Mouse (Mus musculus) ES-E14 (cell line): ENCODE results near the gene 4930452B06Rik. TPM values are rescaled to one million over a fixed set of nuclear protein-coding genes. Genes with fewer than 3 reads are reported as not detected.
"Not testable (repeated sequence)": the region's sequence is repeated elsewhere in the genome, so short reads cannot be mapped to it uniquely, and the experiment has no call there.

Experiments used
- DNase-seq: peaks from one replicate; pipeline ENCODE4 v3.0.0-alpha.2; 2013; ENCODE audit warnings: low read depth, low spot score
- H3K27ac ChIP-seq: 2 replicates; pipeline ENCODE4 v1.5.1; 2012; ENCODE audit warnings: low read depth, mild to moderate bottlenecking, low read length, moderate library complexity, mixed read lengths; ENCODE audit not compliant: poor library complexity, insufficient read depth, severe bottlenecking
- H3K36me3 ChIP-seq: 2 replicates; pipeline ENCODE4 v1.6.1; 2012; ENCODE audit warnings: mild to moderate bottlenecking, low read length, moderate library complexity, mixed read lengths; ENCODE audit not compliant: control insufficient read depth, poor library complexity, insufficient read depth, severe bottlenecking
- H3K4me1 ChIP-seq, 2 experiments: fragments of 150-350 bp in 1 of 2; sonication (generic) in 1 of 2; 2 replicates each; pipeline ENCODE4 v1.6.1; 2012; ENCODE audit warnings: low read length in 2 of 2, mild to moderate bottlenecking in 1 of 2, mixed read lengths in 1 of 2; ENCODE audit not compliant: control insufficient read depth in 2 of 2, insufficient read depth in 2 of 2, poor library complexity in 1 of 2
- H3K4me3 ChIP-seq, 2 experiments: fragments of 150-350 bp in 1 of 2; sonication (generic) in 1 of 2; 2 replicates each; pipeline ENCODE4 v1.5.1; 2012; ENCODE audit warnings: low read length in 2 of 2, low read depth in 1 of 2, mild to moderate bottlenecking in 1 of 2, mixed read lengths in 1 of 2; ENCODE audit not compliant: insufficient read depth in 1 of 2, poor library complexity in 1 of 2, severe bottlenecking in 1 of 2
- H3K9ac ChIP-seq: 2 replicates; pipeline ENCODE4 v1.6.1; 2012; ENCODE audit warnings: low read depth, mild to moderate bottlenecking, low read length, mixed read lengths; ENCODE audit not compliant: poor library complexity, insufficient read depth, severe bottlenecking
- H3K9me3 ChIP-seq: fragments of 150-350 bp; sonication (generic); 2 replicates; pipeline ENCODE4 v1.6.1; 2012; ENCODE audit warnings: low read depth, mild to moderate bottlenecking, low read length; ENCODE audit not compliant: control insufficient read depth, insufficient read depth
- CHD2 ChIP-seq: IDR thresholded peaks from 2 replicates; pipeline ENCODE4 v1.6.1; 2014; ENCODE audit warnings: mild to moderate bottlenecking, low read depth, low read length, inconsistent platforms
- HCFC1 ChIP-seq: IDR thresholded peaks from 2 replicates; pipeline ENCODE4 v1.6.1; 2012; ENCODE audit warnings: low read length, inconsistent platforms, borderline replicate concordance; ENCODE audit not compliant: insufficient read depth
- MAFK ChIP-seq: IDR thresholded peaks from 2 replicates; pipeline ENCODE4 v1.6.1; 2014; ENCODE audit warnings: mild to moderate bottlenecking, low read depth, low read length, inconsistent platforms; ENCODE audit not compliant: insufficient read depth
- ZC3H11A ChIP-seq: IDR thresholded peaks from 2 replicates; pipeline ENCODE4 v1.6.1; 2012; ENCODE audit warnings: low read depth, mild to moderate bottlenecking, inconsistent platforms, low read length, borderline replicate concordance
- ZNF384 ChIP-seq: IDR thresholded peaks from 2 replicates; pipeline ENCODE4 v1.6.1; 2012; ENCODE audit warnings: low read depth, low read length, inconsistent platforms
- in situ Hi-C, 2 experiments: fragments of 600-800 bp; cut with MboI; formaldehyde crosslinking; loops; one replicate each; pipeline ENCODE4 v1.15.1; 2025; ENCODE audit warnings: low sequenced_read_pairs in 2 of 2, inconsistent platforms in 1 of 2; ENCODE audit not compliant: unreplicated experiment in 2 of 2
- total RNA-seq: library from RNA; depleted of rRNA; stranded (reverse); fragments of 300-350 nt; gene quantifications from 2 replicates; pipeline ENCODE4 v1.2.3, GENCODE M21; 2012

Gene 4930452B06Rik
- total RNA-seq, 1 experiment = 7.7 TPM

DNA sequence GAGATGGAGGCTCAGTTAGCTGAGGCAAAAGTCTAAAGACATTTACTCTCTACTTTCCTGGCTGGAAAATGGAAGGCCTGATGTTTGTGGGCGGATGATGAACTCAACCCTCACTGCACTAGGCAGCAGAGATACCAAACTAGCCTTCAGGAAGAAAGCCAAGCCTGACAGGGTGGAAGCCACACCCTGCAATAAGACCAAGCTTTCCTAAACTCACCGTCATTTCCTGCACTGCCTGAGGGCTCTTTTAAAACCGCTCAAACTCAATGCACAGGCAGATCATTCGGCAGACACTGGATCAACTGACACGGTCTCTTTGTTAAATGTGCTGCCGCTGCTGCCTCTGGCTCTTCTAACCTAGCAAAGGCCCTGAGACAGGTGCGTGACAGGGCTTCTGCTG lies 50.4 kb downstream of the 4930452B06Rik start:
- no peaks in the 10 kb centered on the region for H3K36me3 ChIP-seq
- no peak overlapping the region; the same call in 1 of the 2 replicates for H3K9ac ChIP-seq
- in situ Hi-C loops = loop anchor here in 1 of 2 experiments (25.0 kb wide), 1 partner anchor 253 kb away; no protein-coding TSS in a partner anchor
- peak; percentile 43 for DNase-seq
- H3K27ac ChIP-seq = no peak overlapping the region
- no peak for TF ChIP-seq ZC3H11A
- no peak for TF ChIP-seq CHD2
- TF ChIP-seq HCFC1 = no peak
- TF ChIP-seq ZNF384 = no peak
- no peak for TF ChIP-seq MAFK
- no peak overlapping the region for H3K4me3 ChIP-seq
- H3K4me1 ChIP-seq = peaks cover 4 to 16% of the 10 kb centered on the region in 2 experiments; a peak in 2 of 4 replicates
- no peaks in the 10 kb centered on the region for H3K9me3 ChIP-seq

DNA sequence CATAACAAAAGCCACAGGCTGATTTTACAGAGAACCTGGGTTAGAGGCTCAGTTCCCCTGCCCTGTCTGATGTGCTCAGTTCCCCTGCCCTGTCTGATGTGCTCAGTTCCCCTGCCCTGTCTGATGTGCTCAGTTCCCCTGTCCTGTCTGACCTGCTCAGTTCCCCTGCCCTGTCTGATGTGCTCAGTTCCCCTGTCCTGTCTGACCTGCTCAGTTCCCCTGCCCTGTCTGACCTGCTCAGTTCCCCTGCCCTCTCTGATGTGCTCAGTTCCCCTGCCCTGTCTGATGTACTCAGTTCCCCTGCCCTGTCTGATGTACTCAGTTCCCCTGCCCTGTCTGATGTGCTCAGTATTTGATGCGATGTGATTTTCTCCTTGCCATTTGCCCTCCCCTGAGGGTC lies 51.6 kb downstream of the 4930452B06Rik start:
- not testable (repeated sequence) for H3K36me3 ChIP-seq, H3K27ac ChIP-seq, DNase-seq, H3K9ac ChIP-seq, H3K4me3 ChIP-seq, H3K9me3 ChIP-seq
- H3K4me1 ChIP-seq = peaks cover 4 to 16% of the 10 kb centered on the region in 2 experiments; a peak in 2 of 4 replicates
- in situ Hi-C loops = loop anchor here in 1 of 2 experiments (25.0 kb wide), 1 partner anchor 252 kb away; no protein-coding TSS in a partner anchor

DNA sequence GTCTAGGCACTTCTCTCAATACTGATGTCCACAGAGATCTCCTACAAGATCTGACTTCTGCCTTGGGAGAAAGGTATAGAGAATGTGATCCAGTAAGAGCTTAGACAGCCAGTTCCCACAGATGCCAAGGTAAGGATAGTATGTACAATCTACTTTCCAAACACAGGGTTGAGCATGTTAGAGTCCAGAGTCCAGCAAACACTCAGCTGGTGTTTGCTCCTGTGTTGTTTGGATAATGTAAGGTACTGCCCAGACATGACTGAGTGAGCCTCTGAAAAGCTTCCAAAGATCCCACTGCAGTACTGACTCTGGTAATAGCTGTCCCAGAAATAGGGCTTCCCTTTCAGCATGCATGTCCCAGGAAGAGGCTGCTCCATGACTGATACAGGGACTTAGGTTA lies 54.0 kb downstream of the 4930452B06Rik start:
- Histone ChIP-seq H3K9me3 (no peaks in the 10 kb centered on the region), H3K36me3 (no peaks in the 10 kb centered on the region), H3K9ac (no peak overlapping the region), H3K27ac (no peak overlapping the region), H3K4me1 (peaks cover 2 to 8% of the 10 kb centered on the region in 2 experiments; a peak in 1 of 4 replicates), H3K4me3 (no peak overlapping the region)
- in situ Hi-C loops = loop anchor here in 1 of 2 experiments (25.0 kb wide), 1 partner anchor 250 kb away; no protein-coding TSS in a partner anchor
- DNase-seq = no peak
- TF ChIP-seq HCFC1 (no peak), ZNF384 (no peak), MAFK (no peak), ZC3H11A (no peak), CHD2 (no peak)

DNA sequence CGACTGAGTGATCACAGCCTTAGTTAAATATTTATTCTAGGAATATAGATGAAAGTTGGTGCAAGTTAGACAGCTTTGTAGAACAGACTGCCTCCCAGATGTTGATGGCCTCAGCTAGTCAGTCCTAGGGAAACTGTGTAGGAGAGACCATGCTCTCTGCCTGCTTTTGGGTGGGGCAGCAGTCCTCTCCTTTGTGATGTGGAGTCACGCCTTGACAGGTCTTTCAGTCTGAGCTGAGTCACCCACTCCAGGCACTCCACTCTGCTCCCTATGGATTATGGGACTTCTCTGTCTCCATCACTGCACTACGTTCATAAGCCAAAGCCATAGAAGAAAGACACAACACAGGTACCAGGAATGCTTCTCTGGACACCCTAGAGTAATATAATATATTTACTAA lies 55.9 kb downstream of the 4930452B06Rik start:
- H3K36me3 ChIP-seq = no peaks in the 10 kb centered on the region
- H3K27ac ChIP-seq = no peak overlapping the region
- H3K9me3 ChIP-seq = no peaks in the 10 kb centered on the region
- H3K4me1 ChIP-seq = peaks cover 0 to 2% of the 10 kb centered on the region in 2 experiments; a peak in 1 of 4 replicates
- TF ChIP-seq ZNF384 (no peak), CHD2 (no peak), ZC3H11A (no peak), MAFK (no peak), HCFC1 (no peak)
- no peak overlapping the region for H3K9ac ChIP-seq
- DNase-seq = no peak
- H3K4me3 ChIP-seq = no peak overlapping the region
- in situ Hi-C loops = loop anchor here in 1 of 2 experiments (25.0 kb wide), 1 partner anchor 248 kb away; no protein-coding TSS in a partner anchor

DNA sequence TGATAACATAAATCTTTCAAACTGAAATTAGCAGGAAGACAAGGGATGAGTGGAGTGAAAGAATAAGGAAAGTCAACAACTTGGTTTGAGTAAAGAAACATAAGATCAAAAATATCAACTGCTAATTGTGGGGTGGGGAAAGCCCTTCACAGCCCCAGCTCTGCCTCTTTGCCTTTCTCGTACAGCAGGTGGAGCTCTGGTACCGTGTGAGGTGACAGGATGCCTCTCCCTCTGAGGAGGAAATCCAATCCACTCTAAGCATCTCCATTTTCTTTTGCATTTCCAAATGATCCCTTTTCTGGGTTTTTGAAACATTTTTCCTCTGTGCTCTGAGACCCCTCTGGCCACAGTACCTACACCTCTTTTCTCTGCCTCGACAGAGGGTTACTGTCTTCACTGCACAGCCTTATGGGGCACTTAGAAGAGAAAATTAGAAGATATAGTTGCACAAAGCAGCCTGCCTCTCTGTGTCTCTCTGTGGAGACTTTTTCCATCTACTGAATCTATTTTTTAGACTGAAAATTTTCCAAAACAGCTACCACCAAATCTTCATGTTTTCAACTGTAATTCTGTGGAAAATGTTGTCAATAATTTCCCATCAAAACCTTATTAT lies 57.4 kb downstream of the 4930452B06Rik start:
- peak; percentile 48 for DNase-seq
- in situ Hi-C loops = loop anchor here in 1 of 2 experiments (25.0 kb wide), 1 partner anchor 246 kb away; no protein-coding TSS in a partner anchor

More for the DNA sequence above, 57.4 kb downstream of the 4930452B06Rik start:
- TF ChIP-seq ZC3H11A (peak; percentile 98), MAFK (no peak), HCFC1 (no peak), ZNF384 (no peak), CHD2 (no peak)
- H3K4me3 ChIP-seq = no peak overlapping the region
- H3K9ac ChIP-seq = no peak overlapping the region
- H3K27ac ChIP-seq = no peak overlapping the region
- no peaks in the 10 kb centered on the region for H3K9me3 ChIP-seq
- H3K36me3 ChIP-seq = no peaks in the 10 kb centered on the region
- peaks cover 0 to 2% of the 10 kb centered on the region in 2 experiments; a peak in 1 of 4 replicates for H3K4me1 ChIP-seq
